Mouse (Mus musculus) liver, adult 2 months (tissue): ENCODE measurements around the gene Vcpkmt.

ENCODE experiments used
- CTCF ChIP-seq: fragments of 200-500 bp; IDR thresholded peaks from 2 replicates; pipeline ENCODE4 v1.5.1; 2011; ENCODE audit warnings: low read depth, low read length, control low read depth
- POLR2A ChIP-seq: fragments of 200-500 bp; IDR thresholded peaks from 2 replicates; pipeline ENCODE4 v1.6.1; 2011; ENCODE audit warnings: low read length, control low read depth; ENCODE audit not compliant: insufficient read depth; ENCODE audit errors: extremely low read depth

GRCm38 (mm10) chr12:69539353-69539752 is 43.5 kb downstream of the Vcpkmt start:
- TF ChIP-seq CTCF (no peak), POLR2A (no peak)
